Mouse (Mus musculus) CH12.LX (cell line): ENCODE data around the gene Asb7. TPM values are rescaled to one million over a fixed set of nuclear protein-coding genes. Genes with fewer than 3 reads are reported as not detected.

ENCODE experiments used
- DNase-seq: peaks from one replicate; pipeline ENCODE4 v3.0.0-alpha.2; 2013; ENCODE audit errors: extremely low read depth
- H3K27ac ChIP-seq: 2 replicates; pipeline ENCODE4 v1.5.1; 2012; ENCODE audit warnings: low read depth, mild to moderate bottlenecking, control low read depth, moderate library complexity; ENCODE audit not compliant: insufficient read depth
- H3K27me3 ChIP-seq: replicated peaks from 2 replicates; pipeline ENCODE3; 2012; ENCODE audit warnings: inconsistent platforms
- H3K36me3 ChIP-seq, 2 experiments: replicated peaks in 1 of 2; 2 replicates each; pipeline versions ENCODE3 to v1.6.1; 2012; ENCODE audit warnings: inconsistent platforms in 1 of 2, low read length in 1 of 2, mild to moderate bottlenecking in 1 of 2, mixed read lengths in 1 of 2, moderate library complexity in 1 of 2; ENCODE audit not compliant: control insufficient read depth in 1 of 2, insufficient read depth in 1 of 2
- H3K4me1 ChIP-seq, 2 experiments: 2 replicates each; pipeline ENCODE4 v1.6.1; 2012; ENCODE audit warnings: inconsistent platforms in 1 of 2, moderate library complexity in 1 of 2; ENCODE audit not compliant: insufficient read depth in 2 of 2, control insufficient read depth in 1 of 2
- H3K4me2 ChIP-seq: 2 replicates; pipeline ENCODE4 v1.6.1; 2012; ENCODE audit warnings: low read depth, mild to moderate bottlenecking, control low read depth; ENCODE audit not compliant: poor library complexity, insufficient read depth, severe bottlenecking
- H3K4me3 ChIP-seq, 3 experiments: fragments of 150-350 bp in 1 of 3; sonication (generic) in 1 of 3; replicated peaks in 1 of 3; 2 replicates each; pipeline versions ENCODE3 to v1.5.1; 2011 to 2012; ENCODE audit warnings: low read depth in 2 of 3, low read length in 2 of 3, mild to moderate bottlenecking in 2 of 3, moderate library complexity in 2 of 3, control low read depth in 1 of 3, improper control_type of control experiment in 1 of 3, inconsistent platforms in 1 of 3, mixed read lengths in 1 of 3; ENCODE audit not compliant: poor library complexity in 1 of 3
- H3K79me2 ChIP-seq: replicated peaks from 2 replicates; pipeline ENCODE4 v1.6.1; 2012; ENCODE audit warnings: mild to moderate bottlenecking, moderate library complexity; ENCODE audit not compliant: control insufficient read depth, poor library complexity, insufficient read depth, severe bottlenecking; ENCODE audit errors: extremely low read depth
- H3K9ac ChIP-seq: 2 replicates; pipeline ENCODE4 v1.6.1; 2012; ENCODE audit warnings: low read depth, mild to moderate bottlenecking, control low read depth, moderate library complexity; ENCODE audit not compliant: insufficient read depth
- H3K9me3 ChIP-seq: replicated peaks from 2 replicates; pipeline ENCODE3; 2012; ENCODE audit warnings: low read length, inconsistent platforms, mixed read lengths
- BHLHE40 ChIP-seq: IDR thresholded peaks from 2 replicates; pipeline ENCODE4 v1.6.1; 2011; ENCODE audit warnings: mild to moderate bottlenecking, low read depth, low read length, improper control_type of control experiment
- CTCF ChIP-seq, 2 experiments: IDR thresholded peaks in 1 of 2; conservative IDR thresholded peaks in 1 of 2; 2 replicates each; pipeline ENCODE4 v1.5.1; 2011 to 2012; ENCODE audit warnings: low read depth in 2 of 2, low read length in 2 of 2, improper control_type of control experiment in 1 of 2, inconsistent platforms in 1 of 2, mild to moderate bottlenecking in 1 of 2, moderate library complexity in 1 of 2
- ELF1 ChIP-seq: IDR thresholded peaks from 2 replicates; pipeline ENCODE4 v1.6.1; 2014; ENCODE audit warnings: low read depth, mild to moderate bottlenecking, inconsistent platforms, low read length, improper control_type of control experiment
- EP300 ChIP-seq: IDR thresholded peaks from 2 replicates; pipeline ENCODE4 v1.6.1; 2011; ENCODE audit warnings: low read length, improper control_type of control experiment
- ETS1 ChIP-seq: conservative IDR thresholded peaks from 2 replicates; pipeline ENCODE4 v1.6.1; 2012; ENCODE audit warnings: low read depth, mild to moderate bottlenecking, inconsistent platforms, low read length, improper control_type of control experiment, moderate library complexity
- IRF4 ChIP-seq: IDR thresholded peaks from 2 replicates; pipeline ENCODE4 v1.6.1; 2014; ENCODE audit warnings: low read depth, mild to moderate bottlenecking, inconsistent platforms, low read length, improper control_type of control experiment
- JUND ChIP-seq: conservative IDR thresholded peaks from 2 replicates; pipeline ENCODE4 v1.6.1; 2011; ENCODE audit warnings: low read depth, low read length, improper control_type of control experiment
- MAFK ChIP-seq: IDR thresholded peaks from 2 replicates; pipeline ENCODE4 v1.6.1; 2011; ENCODE audit warnings: low read length, improper control_type of control experiment; ENCODE audit not compliant: insufficient replicate concordance
- MAX ChIP-seq: IDR thresholded peaks from 2 replicates; pipeline ENCODE4 v1.6.1; 2011; ENCODE audit warnings: low read length, improper control_type of control experiment
- MAZ ChIP-seq: IDR thresholded peaks from 2 replicates; pipeline ENCODE4 v1.6.1; 2012; ENCODE audit warnings: low read depth, mild to moderate bottlenecking, inconsistent platforms, low read length, improper control_type of control experiment, moderate library complexity
- MYC ChIP-seq: IDR thresholded peaks from 2 replicates; pipeline ENCODE4 v1.6.1; 2011; ENCODE audit warnings: low read depth, mild to moderate bottlenecking, improper control_type of control experiment, low read length
- NRF1 ChIP-seq: IDR thresholded peaks from 2 replicates; pipeline ENCODE4 v1.6.1; 2014; ENCODE audit warnings: low read depth, mild to moderate bottlenecking, inconsistent platforms, low read length, improper control_type of control experiment, moderate library complexity
- PAX5 ChIP-seq: IDR thresholded peaks from 2 replicates; pipeline ENCODE4 v1.6.1; 2012; ENCODE audit warnings: low read length, inconsistent platforms, mixed read lengths
- POLR2A ChIP-seq: IDR thresholded peaks from 2 replicates; pipeline ENCODE4 v1.6.1; 2011; ENCODE audit warnings: low read depth, mild to moderate bottlenecking, improper control_type of control experiment, low read length
- POLR2AphosphoS2 ChIP-seq: IDR thresholded peaks from 2 replicates; pipeline ENCODE4 v1.6.1; 2011; ENCODE audit warnings: low read depth, low read length, improper control_type of control experiment
- RCOR1 ChIP-seq: conservative IDR thresholded peaks from 2 replicates; pipeline ENCODE4 v1.6.1; 2012; ENCODE audit warnings: low read depth, mild to moderate bottlenecking, inconsistent platforms, low read length, improper control_type of control experiment
- SMC3 ChIP-seq: IDR thresholded peaks from 2 replicates; pipeline ENCODE4 v1.6.1; 2011; ENCODE audit warnings: low read depth, low read length, improper control_type of control experiment
- TBP ChIP-seq: conservative IDR thresholded peaks from 2 replicates; pipeline ENCODE4 v1.6.1; 2011; ENCODE audit warnings: low read depth, low read length, improper control_type of control experiment
- TCF12 ChIP-seq: IDR thresholded peaks from 2 replicates; pipeline ENCODE4 v1.6.1; 2014; ENCODE audit warnings: low read depth, mild to moderate bottlenecking, inconsistent platforms, low read length, improper control_type of control experiment
- USF1 ChIP-seq: IDR thresholded peaks from 2 replicates; pipeline ENCODE4 v1.6.1; 2014; ENCODE audit warnings: low read depth, mild to moderate bottlenecking, inconsistent platforms, low read length, improper control_type of control experiment
- USF2 ChIP-seq: conservative IDR thresholded peaks from 2 replicates; pipeline ENCODE4 v1.6.1; 2011; ENCODE audit warnings: low read depth, low read length, improper control_type of control experiment
- ZMIZ1 ChIP-seq: IDR thresholded peaks from 2 replicates; pipeline ENCODE4 v1.6.1; 2012; ENCODE audit warnings: low read depth, mild to moderate bottlenecking, inconsistent platforms, low read length, improper control_type of control experiment
- ZNF384 ChIP-seq: IDR thresholded peaks from 2 replicates; pipeline ENCODE4 v1.6.1; 2012; ENCODE audit warnings: low read depth, low read length, improper control_type of control experiment, inconsistent platforms
- dilution Hi-C: fragments of 300-500 bp; cut with MboI; formaldehyde crosslinking; loops from 2 replicates; pipeline ENCODE4 v1.14.3; 2020; ENCODE audit warnings: low sequenced_read_pairs; ENCODE audit not compliant: extremely low pct_unique_long_range_greater_than_20kb, extremely low pct_ligation_motif_present
- in situ Hi-C: fragments of 300-500 bp; cut with MboI; formaldehyde crosslinking; loops from 3 replicates; pipeline ENCODE4 v1.14.3; 2019; ENCODE audit warnings: low sequenced_read_pairs, low pct_ligation_motif_present, low pct_unique_long_range_greater_than_20kb, mixed read lengths
- polyA plus RNA-seq: library from polyadenylated mRNA; unstranded; fragments of >175 nt; gene quantifications from 2 replicates; pipeline ENCODE4 v1.2.1, GENCODE M21; 2012; ENCODE audit warnings: low read depth; ENCODE audit not compliant: insufficient read length
- total RNA-seq, 2 experiments: library from RNA; depleted of rRNA; stranded (reverse); fragments of 300-350 nt in 1 of 2; fragments of >200 nt in 1 of 2; gene quantifications; 2 replicates each; pipeline ENCODE4 v1.2.3; 2012 to 2014

The Asb7 gene
- total and polyA plus RNA-seq, 3 experiments = 5.5 to 6.6 (median 6.2) TPM

GRCm38 (mm10) chr7:66650883-66651282, 38.5 kb downstream of the Asb7 start:
- no peak overlapping the region for H3K4me3 ChIP-seq
- no peak overlapping the region for H3K27ac ChIP-seq
- H3K9me3 ChIP-seq = no peaks in the 10 kb centered on the region
- H3K79me2 ChIP-seq = no peaks in the 10 kb centered on the region
- H3K27me3 ChIP-seq = no peaks in the 10 kb centered on the region
- no peak for DNase-seq
- H3K4me2 ChIP-seq = no peak overlapping the region
- in situ Hi-C loops (loop anchor here (10.0 to 25.0 kb wide), 3 partner anchors 246 to 564 kb away; partner anchors contain the start of gene Selenos), dilution Hi-C loops (no loop called here)
- H3K9ac ChIP-seq = no peak overlapping the region
- peaks cover 19 to 77% of the 10 kb centered on the region in 2 experiments for H3K36me3 ChIP-seq
- TF ChIP-seq NRF1 (no peak), USF2 (no peak), RCOR1 (no peak), EP300 (no peak), USF1 (no peak), PAX5 (no peak), ETS1 (no peak), IRF4 (no peak), JUND (no peak), BHLHE40 (no peak), MAZ (no peak), TBP (no peak), TCF12 (no peak), POLR2AphosphoS2 (no peak), MAFK (no peak), ZNF384 (no peak), MYC (no peak)
- no peaks in the 10 kb centered on the region for H3K4me1 ChIP-seq

GRCm38 (mm10) chr7:66649181-66649580, 40.2 kb downstream of the Asb7 start:
- dilution Hi-C loops (no loop called here), in situ Hi-C loops (no loop called here)
- H3K27ac ChIP-seq = no peak overlapping the region
- H3K4me2 ChIP-seq = no peak overlapping the region
- H3K4me1 ChIP-seq = no peaks in the 10 kb centered on the region
- H3K79me2 ChIP-seq = no peaks in the 10 kb centered on the region
- H3K9ac ChIP-seq = no peak overlapping the region
- H3K27me3 ChIP-seq = no peaks in the 10 kb centered on the region
- TF ChIP-seq SMC3 = no peak
- no peak for TF ChIP-seq PAX5
- no peak for TF ChIP-seq EP300
- no peak for TF ChIP-seq ZNF384
- TF ChIP-seq ZMIZ1 = no peak
- TF ChIP-seq TBP = no peak
- no peak for TF ChIP-seq MAX
- TF ChIP-seq MAZ = no peak
- no peak for TF ChIP-seq POLR2A
- TF ChIP-seq CTCF (conservative IDR thresholded peaks at IDR 0.05 in 1 of 2, IDR thresholded peaks at IDR 0.05 in 1 of 2; ENCODE audit: low read depth in 2 of 2, low read length in 2 of 2) = no peak
- TF ChIP-seq TCF12 = no peak
- TF ChIP-seq ELF1 = no peak
- DNase-seq = no peak
- no peaks in the 10 kb centered on the region for H3K9me3 ChIP-seq
- H3K36me3 ChIP-seq = peaks cover 12 to 65% of the 10 kb centered on the region in 2 experiments
- H3K4me3 ChIP-seq = no peak overlapping the region
